Mouse (Mus musculus): ENCODE measurements at regions not wholly inside any gene's neighbourhood (a gene's known extent, or its start where the extent isn't known, plus 50 kb on each side); places are given as distances from the start of the nearest gene placed in this dataset.

GRCm38 (mm10) chr9:112445230-112446026 is 209.7 kb upstream of the Arpp21 start:
- TF ChIP-seq CTCF (IDR thresholded peaks at IDR 0.05) (no peak), EP300 (IDR thresholded peaks at IDR 0.05) (no peak)

All from lung, postnatal 0 days (tissue).